Mouse (Mus musculus) embryonic facial prominence, embryonic 14.5 days (tissue): ENCODE data around the gene Zfp384. TPM values are rescaled to one million over a fixed set of nuclear protein-coding genes. Genes with fewer than 3 reads are reported as not detected.
"Not testable (repeated sequence)": the region's sequence is repeated elsewhere in the genome, so short reads cannot be mapped to it uniquely, and the experiment has no call there.

Experiments used
- ATAC-seq: fragments of 200-750 bp; cut with Nextera tagmentation; 2 replicates; pipeline ENCODE4 v1.8.0; 2017; ENCODE audit warnings: low read depth, moderate number of reproducible peaks, moderate TSS enrichment
- DNase-seq: peaks from one replicate; pipeline ENCODE4 v3.0.0-alpha.2; 2015; ENCODE audit warnings: low spot score
- H3K27ac ChIP-seq: fragments of 300-500 bp; sonication (generic); replicated peaks from 2 replicates; pipeline ENCODE4 v1.5.1; 2014; ENCODE audit warnings: low read depth, mild to moderate bottlenecking, low read length, moderate library complexity
- H3K27me3 ChIP-seq: fragments of 300-500 bp; sonication (generic); replicated peaks from 2 replicates; pipeline ENCODE4 v1.6.1; 2014; ENCODE audit warnings: low read length; ENCODE audit not compliant: control insufficient read depth, insufficient read depth
- H3K36me3 ChIP-seq: fragments of 300-500 bp; sonication (generic); 2 replicates; pipeline ENCODE4 v1.6.1; 2014; ENCODE audit warnings: low read length, mixed read lengths; ENCODE audit not compliant: control insufficient read depth, insufficient read depth
- H3K4me1 ChIP-seq: fragments of 300-500 bp; sonication (generic); 2 replicates; pipeline ENCODE4 v1.6.1; 2014; ENCODE audit warnings: antibody characterized with exemption, low read length; ENCODE audit not compliant: control insufficient read depth, insufficient read depth
- H3K4me2 ChIP-seq: fragments of 300-500 bp; sonication (generic); 2 replicates; pipeline ENCODE4 v1.6.1; 2014; ENCODE audit warnings: low read depth, mild to moderate bottlenecking, low read length, moderate library complexity, mixed read lengths
- H3K4me3 ChIP-seq: fragments of 300-500 bp; sonication (generic); 2 replicates; pipeline ENCODE4 v1.5.1; 2014; ENCODE audit warnings: low read depth, mild to moderate bottlenecking, low read length
- H3K9ac ChIP-seq: fragments of 300-500 bp; sonication (generic); 2 replicates; pipeline ENCODE4 v1.6.1; 2014; ENCODE audit warnings: low read depth, mild to moderate bottlenecking, low read length, moderate library complexity, mixed read lengths
- H3K9me3 ChIP-seq: fragments of 300-500 bp; sonication (generic); 2 replicates; pipeline ENCODE4 v1.6.1; 2016; ENCODE audit warnings: low read length; ENCODE audit not compliant: control insufficient read depth
- WGBS: fragments of 180-500 bp; shearing (Covaris S2); extraction: QIAGEN DNeasy Blood & Tissue Kit; methylation state at CpG from one replicate; pipeline ENCODE4 v1.1.7; 2014; 5-methylcytosine and 5-hydroxymethylcytosine counted together
- polyA plus RNA-seq: library from polyadenylated mRNA; unstranded; fragments of >200 nt; fragmentation: Nextera tagmentation; extraction: Ambion mirVana; gene quantifications from 2 replicates; pipeline ENCODE4 v1.2.1, GENCODE M21; 2014

Gene Zfp384
- polyA plus RNA-seq, 1 experiment from 2014 or later = 10.4 TPM

- WGBS = 76% methylated on average over 5 of the region's 5 CpGs
- Histone ChIP-seq H3K27me3 (no peaks in the 10 kb centered on the region), H3K9ac (no peak overlapping the region), H3K9me3 (no peaks in the 10 kb centered on the region), H3K4me2 (no peak overlapping the region), H3K27ac (no peak overlapping the region), H3K4me3 (no peak overlapping the region), H3K36me3 (peaks cover 84% of the 10 kb centered on the region), H3K4me1 (no peaks in the 10 kb centered on the region)
- ATAC-seq (no peak), DNase-seq (no peak)
Observed at GRCm38 (mm10) chr6:125051237-125051636, 42.3 kb downstream of the Zfp384 start.

GRCm38 (mm10) chr6:125061493-125061892 lies 52.5 kb downstream of the Zfp384 start:
- 0 out of 2 replicates have a peak overlapping the region, but pooled peaks have one; percentile 19 for H3K9ac ChIP-seq
- ATAC-seq = no peak
- no peak for DNase-seq

GRCm38 (mm10) chr6:125062511-125062910 lies 53.6 kb downstream of the Zfp384 start:
- no peak overlapping the region for H3K9ac ChIP-seq
- no peak for ATAC-seq

More at GRCm38 (mm10) chr6:125061493-125061892, 52.5 kb downstream of the Zfp384 start:
- Histone ChIP-seq H3K27ac (no peak overlapping the region), H3K27me3 (no peaks in the 10 kb centered on the region), H3K4me2 (no peak overlapping the region), H3K9me3 (no peaks in the 10 kb centered on the region), H3K4me1 (no peaks in the 10 kb centered on the region; the same call in 1 of the 2 replicates), H3K4me3 (no peak overlapping the region), H3K36me3 (no peaks in the 10 kb centered on the region; the same call in 1 of the 2 replicates)
- 32% methylated on average over 6 of the region's 6 CpGs for WGBS

GRCm38 (mm10) chr6:125063906-125064305 lies 55.0 kb downstream of the Zfp384 start:
- DNase-seq = no peak
- Histone ChIP-seq H3K27ac (no peak overlapping the region), H3K4me3 (no peak overlapping the region), H3K9me3 (no peaks in the 10 kb centered on the region), H3K4me1 (no peaks in the 10 kb centered on the region; the same call in 1 of the 2 replicates), H3K27me3 (no peaks in the 10 kb centered on the region), H3K36me3 (no peaks in the 10 kb centered on the region), H3K4me2 (no peak overlapping the region), H3K9ac (no peak overlapping the region)
- ATAC-seq = no peak
- WGBS = 76% methylated on average over 6 of the region's 6 CpGs

More at GRCm38 (mm10) chr6:125062511-125062910, 53.6 kb downstream of the Zfp384 start:
- H3K9me3 ChIP-seq = no peaks in the 10 kb centered on the region
- H3K4me2 ChIP-seq = no peak overlapping the region
- no peaks in the 10 kb centered on the region for H3K36me3 ChIP-seq
- 79% methylated on average over 4 of the region's 5 CpGs for WGBS
- H3K27me3 ChIP-seq = no peaks in the 10 kb centered on the region
- no peak for DNase-seq
- H3K4me1 ChIP-seq = no peaks in the 10 kb centered on the region; the same call in 1 of the 2 replicates
- no peak overlapping the region for H3K4me3 ChIP-seq
- no peak overlapping the region for H3K27ac ChIP-seq

- not testable (repeated sequence) for DNase-seq
Observed at GRCm38 (mm10) chr6:125065223-125065622, 56.3 kb downstream of the Zfp384 start.

GRCm38 (mm10) chr6:125067571-125067995 lies 58.6 kb downstream of the Zfp384 start, which contains the start of gene Lpar5:
TSS of gene Lpar5 (plus strand) at chr6:125067920.
- Histone ChIP-seq H3K4me2 (no peak within 1 kb of the TSS), H3K4me1 (peaks cover 13% of the 10 kb centered on the region), H3K36me3 (no peaks in the 10 kb centered on the region), H3K9me3 (no peaks in the 10 kb centered on the region), H3K9ac (no peak within 1 kb of the TSS), H3K27me3 (no peaks in the 10 kb centered on the region), H3K27ac (no peak within 1 kb of the TSS), H3K4me3 (no peak within 1 kb of the TSS)
- whole genome bisulfite sequencing = 47% methylated on average over 8 of the region's 8 CpGs
- no peak for ATAC-seq
- no peak for DNase-seq

More at GRCm38 (mm10) chr6:125065223-125065622, 56.3 kb downstream of the Zfp384 start:
- not testable (repeated sequence) for H3K36me3 ChIP-seq, ATAC-seq, H3K9me3 ChIP-seq, H3K27me3 ChIP-seq, H3K4me3 ChIP-seq, H3K27ac ChIP-seq, H3K9ac ChIP-seq, H3K4me1 ChIP-seq, H3K4me2 ChIP-seq
- no CpG with 5 or more reads among the region's 1 CpGs for WGBS

GRCm38 (mm10) chr6:125071170-125071895 lies 62.4 kb downstream of the Zfp384 start:
- Histone ChIP-seq H3K4me3 (no peak overlapping the region), H3K27me3 (no peaks in the 10 kb centered on the region), H3K9ac (0 out of 2 replicates have a peak overlapping the region, but pooled peaks have one; percentile 8), H3K4me2 (peak overlapping the region; percentile 12; the same call in 1 of the 2 replicates), H3K36me3 (no peaks in the 10 kb centered on the region), H3K4me1 (peaks cover 13% of the 10 kb centered on the region), H3K27ac (peak overlapping the region; percentile 91), H3K9me3 (no peaks in the 10 kb centered on the region)
- ATAC-seq (peak; percentile 72), DNase-seq (peak; percentile 47)
- WGBS = 80% methylated on average over 18 of the region's 18 CpGs

GRCm38 (mm10) chr6:125071896-125072279 lies 62.9 kb downstream of the Zfp384 start:
- H3K36me3 ChIP-seq = no peaks in the 10 kb centered on the region
- H3K27ac ChIP-seq = peak overlapping the region; percentile 91
- WGBS = 3% methylated on average over 2 of the region's 2 CpGs
- ATAC-seq (peak; percentile 88), DNase-seq (peak; percentile 84)
- H3K9ac ChIP-seq = peak overlapping the region; percentile 8; the same call in 1 of the 2 replicates
- H3K9me3 ChIP-seq = no peaks in the 10 kb centered on the region
- H3K4me1 ChIP-seq = peaks cover 13% of the 10 kb centered on the region
- no peaks in the 10 kb centered on the region for H3K27me3 ChIP-seq
- no peak overlapping the region for H3K4me3 ChIP-seq
- peak overlapping the region; percentile 12; the same call in 1 of the 2 replicates for H3K4me2 ChIP-seq
